Mouse (Mus musculus): ENCODE results near the gene Lyzl4. TPM values are rescaled to one million over a fixed set of nuclear protein-coding genes. Genes with fewer than 3 reads are reported as not detected.

Gene Lyzl4
- polyA plus RNA-seq, 1 experiment: not detected

- H3K27me3 ChIP-seq (ENCODE audit: control insufficient read depth): no peaks in the 10 kb centered on the region
- TF ChIP-seq TAL1 (IDR thresholded peaks at IDR 0.05; ENCODE audit: low read length) (no peak), GATA1 (IDR thresholded peaks at IDR 0.05; ENCODE audit: low read length) (no peak)
- peaks cover 7% of the 10 kb centered on the region for H3K9me3 ChIP-seq (ENCODE audit: control insufficient read depth, low read length)
Measured at GRCm38 (mm10) chr9:121532626-121533025, 109.3 kb downstream of the Lyzl4 start.

GRCm38 (mm10) chr9:121528605-121529357, 113.1 kb downstream of the Lyzl4 start:
- TF ChIP-seq TAL1 (IDR thresholded peaks at IDR 0.05; ENCODE audit: low read length) (no peak), GATA1 (IDR thresholded peaks at IDR 0.05; ENCODE audit: low read length) (no peak)
- Histone ChIP-seq H3K36me3 (ENCODE audit: control insufficient read depth) (no peaks in the 10 kb centered on the region), H3K4me3 (replicated peaks) (no peak overlapping the region), H3K4me1 (ENCODE audit: control insufficient read depth) (no peaks in the 10 kb centered on the region), H3K27me3 (ENCODE audit: control insufficient read depth) (no peaks in the 10 kb centered on the region), H3K9me3 (ENCODE audit: control insufficient read depth, low read length) (no peaks in the 10 kb centered on the region)

More at GRCm38 (mm10) chr9:121532626-121533025, 109.3 kb downstream of the Lyzl4 start:
- no peaks in the 10 kb centered on the region for H3K36me3 ChIP-seq (ENCODE audit: control insufficient read depth)
- H3K4me3 ChIP-seq (replicated peaks): no peak overlapping the region
- no peaks in the 10 kb centered on the region for H3K4me1 ChIP-seq (ENCODE audit: control insufficient read depth)

Other genes starting within 250 kb of the Lyzl4 start
- gene Cck, start 146.4 kb downstream of the Lyzl4 start, polyA plus RNA-seq (2012): not detected in 2 replicates
- gene Vipr1, start 620 bp upstream of the Lyzl4 start, polyA plus RNA-seq (2012): not detected in 2 replicates
- 0.28 and 0.31 TPM in 2 replicates for gene Sec22c, start 63.4 kb upstream of the Lyzl4 start, polyA plus RNA-seq (2012)
- gene Ss18l2, start 68.2 kb upstream of the Lyzl4 start, polyA plus RNA-seq (2012): 1.8 and 3.0 TPM in 2 replicates
- 1.1 and 1.8 TPM in 2 replicates for gene Nktr, start 77.1 kb upstream of the Lyzl4 start, polyA plus RNA-seq (2012)
- 0.03 and 0.04 TPM in 2 replicates for gene Zfp651, start 117.2 kb upstream of the Lyzl4 start, polyA plus RNA-seq (2012)
- gene Klhl40, start 135.5 kb upstream of the Lyzl4 start, polyA plus RNA-seq (2012): not detected in 2 replicates
- gene Hhatl, start 150.4 kb upstream of the Lyzl4 start, polyA plus RNA-seq (2012): not detected in 2 replicates
- gene Ccdc13, start 197.4 kb upstream of the Lyzl4 start, polyA plus RNA-seq (2012): not detected in 2 replicates
- gene Higd1a, start 216.3 kb upstream of the Lyzl4 start, polyA plus RNA-seq (2012): 3.0 and 3.7 TPM in 2 replicates

Measured in erythroblast, embryonic 14.5 days (primary cell).